Mouse (Mus musculus): ENCODE data around the gene Rap2c.

The Rap2c gene

GRCm38 (mm10) chrX:50968157-50968932 lies 49.5 kb downstream of the Rap2c start:
- DNase-seq, result no peak

GRCm38 (mm10) chrX:50965157-50965556 lies 52.7 kb downstream of the Rap2c start:
- DNase-seq, result no peak

GRCm38 (mm10) chrX:50962955-50963354 lies 54.9 kb downstream of the Rap2c start:
- DNase-seq, result no peak

Data from cerebellum, postnatal 36 days (tissue).